Mouse (Mus musculus): ENCODE measurements at regions not wholly inside any gene's neighbourhood (a gene's known extent, or its start where the extent isn't known, plus 50 kb on each side); places are given as distances from the start of the nearest gene placed in this dataset.
"Not testable (repeated sequence)": the region's sequence is repeated elsewhere in the genome, so short reads cannot be mapped to it uniquely, and the experiment has no call there.

GRCm38 (mm10) chr4:21464456-21464855 is 221.3 kb downstream of the Prdm13 start:
- WGBS: 82% methylated on average over 2 of the region's 2 CpGs

GRCm38 (mm10) chr4:21441274-21441673 is 244.5 kb downstream of the Prdm13 start:
- H3K9ac ChIP-seq: no peak overlapping the region
- no peak overlapping the region for H3K27ac ChIP-seq
- H3K36me3 ChIP-seq: no peaks in the 10 kb centered on the region
- no peaks in the 10 kb centered on the region for H3K27me3 ChIP-seq
- no peak for ATAC-seq (ENCODE audit: low FRiP score)
- no peak overlapping the region for H3K4me2 ChIP-seq
- no peak overlapping the region for H3K4me3 ChIP-seq
- no peaks in the 10 kb centered on the region for H3K9me3 ChIP-seq
- no peaks in the 10 kb centered on the region for H3K4me1 ChIP-seq (replicated peaks)

More at GRCm38 (mm10) chr4:21464456-21464855, 221.3 kb downstream of the Prdm13 start:
- Histone ChIP-seq H3K9me3 (no peaks in the 10 kb centered on the region), H3K4me1 (replicated peaks) (no peaks in the 10 kb centered on the region), H3K4me3 (no peak overlapping the region), H3K27me3 (no peaks in the 10 kb centered on the region), H3K27ac (no peak overlapping the region), H3K9ac (no peak overlapping the region), H3K36me3 (no peaks in the 10 kb centered on the region), H3K4me2 (no peak overlapping the region)
- no peak for ATAC-seq (ENCODE audit: low FRiP score)

DNA sequence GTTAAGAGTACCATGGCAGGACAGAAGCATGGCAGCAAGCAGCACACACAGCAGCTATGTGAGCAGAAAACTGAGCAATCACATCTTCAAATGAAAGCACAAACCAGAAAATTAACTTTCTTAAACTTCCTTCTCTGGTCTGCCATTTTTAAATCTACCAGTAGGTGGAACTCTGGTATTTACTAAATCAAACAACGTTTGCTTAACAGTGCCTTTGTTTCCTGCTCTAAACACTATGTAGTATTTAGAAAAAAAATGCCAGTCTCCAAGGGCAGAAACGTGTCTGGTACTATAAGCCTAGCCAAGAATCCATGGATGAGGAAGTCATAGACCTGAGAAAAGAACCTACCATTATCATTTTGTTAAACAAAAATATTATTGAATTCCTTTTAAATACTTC is 249.1 kb downstream of the Prdm13 start:
- H3K4me3 ChIP-seq: no peak overlapping the region
- H3K9me3 ChIP-seq: no peaks in the 10 kb centered on the region
- no peaks in the 10 kb centered on the region for H3K4me1 ChIP-seq (replicated peaks)
- 25% methylated on average over 2 of the region's 2 CpGs for WGBS
- no peaks in the 10 kb centered on the region for H3K36me3 ChIP-seq
- no peaks in the 10 kb centered on the region for H3K27me3 ChIP-seq
- ATAC-seq (ENCODE audit: low FRiP score): no peak
- no peak overlapping the region for H3K4me2 ChIP-seq
- no peak overlapping the region for H3K9ac ChIP-seq
- H3K27ac ChIP-seq: no peak overlapping the region

GRCm38 (mm10) chr4:21407850-21408249 is 277.9 kb downstream of the Prdm13 start:
- H3K36me3 ChIP-seq: no peaks in the 10 kb centered on the region
- no peaks in the 10 kb centered on the region for H3K9me3 ChIP-seq
- H3K4me1 ChIP-seq (replicated peaks): no peaks in the 10 kb centered on the region
- H3K27me3 ChIP-seq: no peaks in the 10 kb centered on the region
- H3K9ac ChIP-seq: no peak overlapping the region
- no peak overlapping the region for H3K4me2 ChIP-seq
- no peak overlapping the region for H3K27ac ChIP-seq
- ATAC-seq (ENCODE audit: low FRiP score): no peak
- H3K4me3 ChIP-seq: no peak overlapping the region

- 91% methylated on average over 1 of the region's 1 CpGs for WGBS
- H3K9me3 ChIP-seq: no peaks in the 10 kb centered on the region
- H3K27ac ChIP-seq: no peak overlapping the region
- no peak overlapping the region for H3K4me2 ChIP-seq
- H3K4me1 ChIP-seq (replicated peaks): no peaks in the 10 kb centered on the region
- H3K36me3 ChIP-seq: no peaks in the 10 kb centered on the region
- H3K9ac ChIP-seq: no peak overlapping the region
- no peak for ATAC-seq (ENCODE audit: low FRiP score)
- no peak overlapping the region for H3K4me3 ChIP-seq
- H3K27me3 ChIP-seq: no peaks in the 10 kb centered on the region
Measured at GRCm38 (mm10) chr4:21369314-21369713, 316.4 kb downstream of the Prdm13 start.

DNA sequence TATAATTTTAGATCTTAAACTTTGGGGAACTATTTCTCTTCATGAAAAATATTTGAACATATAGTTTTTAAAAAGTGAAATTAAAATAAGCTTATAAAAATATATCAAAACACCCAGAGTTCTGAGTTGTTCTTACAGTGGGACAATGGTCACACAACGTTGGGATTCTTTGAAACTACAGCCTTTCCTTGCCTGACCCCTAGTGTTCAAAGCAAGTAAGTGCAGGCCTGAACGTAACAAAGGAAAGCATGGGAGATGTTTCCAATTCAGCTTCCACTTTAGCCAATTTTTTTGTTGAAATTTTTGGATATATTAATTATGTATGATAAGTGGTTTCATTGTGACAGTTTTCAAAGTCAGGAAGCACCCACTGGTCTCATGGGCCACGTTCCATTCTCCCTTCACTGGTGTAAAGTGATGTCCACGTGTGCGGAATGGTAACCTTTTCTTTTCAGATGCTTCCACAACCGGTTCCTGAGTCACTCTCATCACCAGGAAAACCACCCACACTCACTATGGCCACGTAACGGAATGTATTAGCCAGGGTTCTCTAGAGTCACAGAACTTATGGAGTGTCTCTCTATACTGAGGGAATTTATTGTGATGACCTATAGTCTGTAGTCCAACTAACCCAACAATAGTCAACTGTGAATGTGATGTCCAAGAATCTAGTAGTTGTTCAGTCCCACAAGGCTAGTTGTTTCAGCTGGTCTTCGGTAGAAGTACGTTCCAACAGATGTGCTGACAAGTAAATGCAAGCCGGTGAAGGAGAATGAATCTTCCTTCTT is 317.3 kb downstream of the Prdm13 start:
- H3K9ac ChIP-seq: no peak overlapping the region
- no peaks in the 10 kb centered on the region for H3K9me3 ChIP-seq
- ATAC-seq (ENCODE audit: low FRiP score): peak; percentile 84; the same call in 1 of the 2 replicates
- no peak overlapping the region for H3K4me3 ChIP-seq
- no peaks in the 10 kb centered on the region for H3K36me3 ChIP-seq
- no peaks in the 10 kb centered on the region for H3K4me1 ChIP-seq (replicated peaks)
- H3K4me2 ChIP-seq: no peak overlapping the region
- H3K27me3 ChIP-seq: no peaks in the 10 kb centered on the region
- no peak overlapping the region for H3K27ac ChIP-seq
- WGBS: 69% methylated on average over 11 of the region's 11 CpGs

DNA sequence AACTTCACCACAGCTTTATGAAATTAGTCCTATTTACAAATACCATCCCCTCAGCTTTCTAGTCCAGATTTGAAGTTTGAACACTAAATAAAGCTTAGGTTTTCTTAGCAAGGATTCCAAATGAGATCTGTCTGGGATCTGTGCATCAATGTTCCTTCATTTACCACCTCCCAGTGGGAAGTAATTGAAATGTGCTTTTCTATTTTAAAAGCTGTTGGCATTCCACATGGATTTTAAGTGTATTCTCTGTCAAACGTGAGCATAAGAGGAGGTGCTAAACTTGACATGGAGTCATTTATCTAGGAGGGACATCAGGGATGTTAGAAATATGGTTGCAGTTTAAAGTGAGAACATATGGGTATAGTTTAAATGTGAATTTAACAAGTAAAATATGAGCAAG is 364.0 kb downstream of the Prdm13 start:
- no peaks in the 10 kb centered on the region for H3K9me3 ChIP-seq
- H3K4me2 ChIP-seq: no peak overlapping the region
- H3K9ac ChIP-seq: no peak overlapping the region
- H3K27ac ChIP-seq: no peak overlapping the region
- H3K36me3 ChIP-seq: no peaks in the 10 kb centered on the region
- no peaks in the 10 kb centered on the region for H3K27me3 ChIP-seq
- 45% methylated on average over 1 of the region's 1 CpGs for WGBS
- H3K4me1 ChIP-seq (replicated peaks): no peaks in the 10 kb centered on the region
- ATAC-seq (ENCODE audit: low FRiP score): no peak
- H3K4me3 ChIP-seq: no peak overlapping the region

- not testable (repeated sequence) for H3K27ac ChIP-seq; H3K4me2 ChIP-seq; H3K4me1 ChIP-seq (replicated peaks); H3K27me3 ChIP-seq; H3K9me3 ChIP-seq; H3K36me3 ChIP-seq; H3K9ac ChIP-seq; ATAC-seq (ENCODE audit: low FRiP score); H3K4me3 ChIP-seq
- 67% methylated on average over 2 of the region's 2 CpGs for WGBS
Measured at GRCm38 (mm10) chr4:21309239-21309638, 376.5 kb downstream of the Prdm13 start.

DNA sequence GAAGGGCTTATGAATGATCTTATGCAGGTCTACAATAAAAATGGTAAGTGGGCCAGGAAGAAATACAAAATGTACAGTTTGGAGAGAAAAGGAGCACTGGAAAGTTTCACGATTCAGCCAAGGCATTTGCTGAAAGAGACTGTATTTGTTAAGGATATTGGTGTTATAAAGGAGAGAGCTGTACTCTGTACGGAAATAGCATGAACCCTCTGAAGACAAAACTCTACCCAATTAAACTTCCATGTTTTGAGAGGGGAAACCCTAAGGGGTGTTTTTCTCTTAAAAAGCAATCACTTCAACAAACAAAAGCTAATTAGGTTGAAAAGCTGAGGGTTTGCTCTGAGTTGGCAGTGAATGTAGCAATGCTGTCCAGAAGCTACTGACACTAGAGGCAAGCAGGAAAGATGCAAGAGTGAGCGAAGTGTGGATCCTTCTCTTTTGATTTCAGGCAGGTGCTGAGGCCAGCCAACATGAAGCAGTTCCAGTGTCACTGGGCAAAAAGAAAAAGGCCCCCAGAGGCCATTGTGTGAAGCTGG is 378.2 kb downstream of the Prdm13 start:
- Histone ChIP-seq H3K4me2 (no peak overlapping the region), H3K4me1 (replicated peaks) (no peaks in the 10 kb centered on the region), H3K9me3 (no peaks in the 10 kb centered on the region), H3K4me3 (no peak overlapping the region), H3K27me3 (no peaks in the 10 kb centered on the region), H3K27ac (no peak overlapping the region), H3K36me3 (no peaks in the 10 kb centered on the region), H3K9ac (no peak overlapping the region)
- ATAC-seq (ENCODE audit: low FRiP score): no peak
- WGBS: 91% methylated on average over 3 of the region's 3 CpGs

DNA sequence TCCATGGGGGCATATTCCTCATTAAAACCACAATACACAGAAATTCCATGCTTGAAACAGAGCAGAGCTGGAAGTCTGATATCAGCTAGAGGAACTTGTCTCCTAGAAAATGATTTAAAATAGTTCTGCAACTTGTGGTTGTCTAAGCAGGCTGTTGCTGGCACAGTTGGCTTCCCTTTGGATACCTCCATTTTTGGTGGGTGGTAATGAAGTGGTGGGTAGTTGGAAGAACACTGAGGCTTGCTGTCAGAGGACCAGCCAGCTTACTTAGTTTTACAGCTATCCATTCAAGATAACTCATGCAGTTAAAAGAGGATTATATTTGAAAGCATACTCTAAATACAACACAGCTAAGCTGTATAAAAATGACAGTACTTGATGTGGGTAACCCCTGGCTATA is 385.6 kb downstream of the Prdm13 start:
- H3K27me3 ChIP-seq: no peaks in the 10 kb centered on the region
- H3K4me1 ChIP-seq (replicated peaks): no peaks in the 10 kb centered on the region
- no peak overlapping the region for H3K27ac ChIP-seq
- no peak for ATAC-seq (ENCODE audit: low FRiP score)
- H3K4me2 ChIP-seq: no peak overlapping the region
- H3K4me3 ChIP-seq: no peak overlapping the region
- H3K36me3 ChIP-seq: no peaks in the 10 kb centered on the region
- H3K9me3 ChIP-seq: no peaks in the 10 kb centered on the region
- no peak overlapping the region for H3K9ac ChIP-seq

DNA sequence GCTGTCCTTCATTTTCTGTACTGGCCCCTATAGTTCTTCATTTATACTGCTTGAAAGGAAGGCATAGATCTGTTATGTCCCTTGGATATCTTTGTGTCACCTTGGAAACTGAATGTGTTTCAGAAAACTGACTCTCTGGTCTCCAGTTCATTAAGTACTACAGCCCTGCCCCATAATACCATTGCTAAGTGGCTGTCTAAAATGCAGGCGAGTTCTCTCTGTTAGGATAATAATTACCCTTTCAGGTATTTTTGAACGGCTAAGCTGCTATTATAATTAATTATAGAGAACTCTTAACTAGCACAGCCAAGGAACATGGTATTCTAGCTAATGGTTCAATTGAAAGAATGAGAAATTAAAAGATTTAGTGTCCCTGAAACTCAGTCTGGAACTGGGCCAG is 418.5 kb downstream of the Prdm13 start:
- no peaks in the 10 kb centered on the region for H3K36me3 ChIP-seq
- H3K4me3 ChIP-seq: no peak overlapping the region
- no peak overlapping the region for H3K4me2 ChIP-seq
- H3K27ac ChIP-seq: no peak overlapping the region
- H3K9ac ChIP-seq: no peak overlapping the region
- H3K27me3 ChIP-seq: no peaks in the 10 kb centered on the region
- no peaks in the 10 kb centered on the region for H3K4me1 ChIP-seq (replicated peaks)
- no peak for ATAC-seq (ENCODE audit: low FRiP score)
- H3K9me3 ChIP-seq: no peaks in the 10 kb centered on the region
- 59% methylated on average over 2 of the region's 2 CpGs for WGBS

GRCm38 (mm10) chr4:21266886-21267285 is 418.9 kb downstream of the Prdm13 start:
- no peaks in the 10 kb centered on the region for H3K36me3 ChIP-seq
- H3K4me1 ChIP-seq (replicated peaks): no peaks in the 10 kb centered on the region
- H3K9ac ChIP-seq: no peak overlapping the region
- no peak for ATAC-seq (ENCODE audit: low FRiP score)
- H3K27me3 ChIP-seq: no peaks in the 10 kb centered on the region
- H3K4me3 ChIP-seq: no peak overlapping the region
- H3K27ac ChIP-seq: no peak overlapping the region
- H3K9me3 ChIP-seq: no peaks in the 10 kb centered on the region
- no peak overlapping the region for H3K4me2 ChIP-seq

- Histone ChIP-seq H3K9ac (no peak overlapping the region), H3K9me3 (no peaks in the 10 kb centered on the region), H3K4me3 (no peak overlapping the region), H3K4me2 (no peak overlapping the region), H3K4me1 (replicated peaks) (no peaks in the 10 kb centered on the region), H3K36me3 (no peaks in the 10 kb centered on the region), H3K27ac (no peak overlapping the region), H3K27me3 (no peaks in the 10 kb centered on the region)
- 67% methylated on average over 2 of the region's 2 CpGs for WGBS
- ATAC-seq (ENCODE audit: low FRiP score): 0 out of 2 replicates have a peak, but pooled peaks have one; percentile 49
Measured at GRCm38 (mm10) chr4:21250396-21250795, 435.4 kb downstream of the Prdm13 start.
